Mouse (Mus musculus) stomach, postnatal 0 days (tissue): ENCODE measurements at regions not wholly inside any gene's neighbourhood (a gene's known extent, or its start where the extent isn't known, plus 50 kb on each side); places are given as distances from the start of the nearest gene placed in this dataset.

Experiments
- ATAC-seq: fragments of 200-750 bp; cut with Nextera tagmentation; 2 replicates; pipeline ENCODE4 v1.8.0; 2017; ENCODE audit not compliant: low FRiP score, low TSS enrichment
- DNase-seq: peaks from one replicate; pipeline ENCODE4 v3.0.0-alpha.2; 2016; ENCODE audit warnings: low spot score
- H3K27ac ChIP-seq: fragments of 300-500 bp; sonication (generic); replicated peaks from 2 replicates; pipeline ENCODE4 v1.5.1; 2014; ENCODE audit warnings: mild to moderate bottlenecking, control low read depth
- H3K27me3 ChIP-seq: fragments of 300-500 bp; sonication (generic); 2 replicates; pipeline ENCODE4 v1.6.1; 2014; ENCODE audit warnings: low read length; ENCODE audit not compliant: control insufficient read depth, insufficient read depth
- H3K36me3 ChIP-seq: fragments of 300-500 bp; sonication (generic); 2 replicates; pipeline ENCODE4 v1.6.1; 2014; ENCODE audit warnings: low read length, mixed read lengths; ENCODE audit not compliant: control insufficient read depth, insufficient read depth
- H3K4me1 ChIP-seq: fragments of 300-500 bp; sonication (generic); replicated peaks from 2 replicates; pipeline ENCODE4 v1.6.1; 2014; ENCODE audit warnings: antibody characterized with exemption; ENCODE audit not compliant: control insufficient read depth, insufficient read depth
- H3K4me2 ChIP-seq: fragments of 300-500 bp; sonication (generic); replicated peaks from 2 replicates; pipeline ENCODE4 v1.6.1; 2014; ENCODE audit warnings: low read depth, mild to moderate bottlenecking, control low read depth, moderate library complexity
- H3K4me3 ChIP-seq: fragments of 300-500 bp; sonication (generic); 2 replicates; pipeline ENCODE4 v1.5.1; 2014; ENCODE audit warnings: low read depth, low read length, control low read depth
- H3K9ac ChIP-seq: fragments of 300-500 bp; sonication (generic); 2 replicates; pipeline ENCODE4 v1.6.1; 2014; ENCODE audit warnings: mild to moderate bottlenecking, low read length, control low read depth, mixed read lengths
- H3K9me3 ChIP-seq: fragments of 300-500 bp; sonication (generic); 2 replicates; pipeline ENCODE4 v1.6.1; 2016; ENCODE audit warnings: low read length; ENCODE audit not compliant: control insufficient read depth
- CTCF ChIP-seq: IDR thresholded peaks from 2 replicates; pipeline ENCODE4 v1.5.1; 2016; ENCODE audit warnings: antibody characterized with exemption, low read depth, mild to moderate bottlenecking, moderate library complexity
- EP300 ChIP-seq: optimal IDR thresholded peaks from 2 replicates; pipeline ENCODE3; 2016; ENCODE audit warnings: antibody characterized with exemption
- WGBS: fragments of 180-500 bp; shearing (Covaris S2); extraction: QIAGEN DNeasy Blood & Tissue Kit; methylation state at CpG from one replicate; pipeline ENCODE4 v1.1.7; 2014; 5-methylcytosine and 5-hydroxymethylcytosine counted together

DNA sequence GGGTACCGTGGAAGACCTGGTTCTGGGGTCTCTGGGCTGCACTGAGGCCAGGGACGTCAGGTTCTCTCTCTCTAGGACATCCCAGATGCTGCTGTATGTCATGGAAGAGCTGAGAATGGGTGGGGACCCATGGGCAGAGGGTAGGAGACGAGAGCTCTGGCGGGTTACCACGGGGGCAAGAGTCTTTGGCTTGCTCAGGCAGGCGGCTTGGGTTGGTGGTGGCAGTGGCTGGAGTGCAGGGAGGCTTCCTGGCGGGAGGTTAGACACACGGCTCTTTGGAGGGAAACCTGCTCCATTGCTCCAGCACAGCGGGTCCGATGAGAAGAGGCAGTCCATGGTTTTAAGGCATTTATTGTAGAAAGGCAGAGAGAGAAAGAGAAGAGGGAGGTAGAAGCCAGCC, 138.9 kb downstream of the Tmem17 start:
- H3K27me3 ChIP-seq = no peaks in the 10 kb centered on the region
- no peak for TF ChIP-seq EP300
- no peak for TF ChIP-seq CTCF
- ATAC-seq (no peak), DNase-seq (no peak)
- H3K4me3 ChIP-seq = no peak overlapping the region
- no peak overlapping the region for H3K4me2 ChIP-seq
- no peaks in the 10 kb centered on the region for H3K4me1 ChIP-seq
- no peak overlapping the region for H3K27ac ChIP-seq
- no peaks in the 10 kb centered on the region for H3K9me3 ChIP-seq
- H3K36me3 ChIP-seq = no peaks in the 10 kb centered on the region
- WGBS = 91% methylated on average over 10 of the region's 10 CpGs
- no peak overlapping the region for H3K9ac ChIP-seq

DNA sequence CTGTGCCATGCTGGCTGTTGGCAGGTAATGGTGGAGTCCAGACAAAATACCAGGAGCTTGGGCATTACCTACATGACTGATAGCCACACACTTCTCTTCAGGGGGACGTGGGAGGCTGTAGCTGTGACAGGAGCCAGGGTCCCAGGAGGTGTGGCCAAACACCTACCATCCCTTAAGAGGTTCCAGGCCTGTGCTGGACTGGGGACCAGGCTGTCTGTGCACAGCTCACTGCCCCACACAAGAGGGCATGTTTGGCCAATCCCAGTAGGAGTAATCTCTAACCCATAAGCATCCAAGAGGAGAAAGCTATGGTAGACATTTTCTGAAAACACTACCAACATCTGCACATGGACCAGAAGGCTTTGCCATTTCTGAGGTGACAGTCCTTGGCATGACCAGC, 139.4 kb downstream of the Tmem17 start:
- no peak for ATAC-seq
- TF ChIP-seq CTCF = no peak
- 63% methylated on average over 1 of the region's 1 CpGs for WGBS

DNA sequence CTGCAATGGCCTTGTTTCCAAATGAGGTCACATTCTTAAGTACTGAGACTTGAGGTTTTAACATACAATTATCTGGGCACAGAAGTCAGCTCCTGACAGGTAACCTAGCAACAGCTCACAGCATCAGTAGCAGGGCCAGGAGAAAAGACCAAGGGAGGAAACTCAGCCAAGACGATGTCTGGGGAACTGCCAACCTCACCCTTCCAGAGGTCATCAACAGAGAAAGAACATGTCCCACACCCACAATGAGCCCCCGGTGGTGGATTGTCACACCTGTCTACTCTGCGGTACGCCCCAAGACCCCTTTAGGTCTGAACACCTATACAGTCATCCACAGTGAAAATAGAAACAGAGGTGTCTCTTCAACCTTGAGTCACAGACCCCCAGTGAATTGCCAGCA, 140.0 kb downstream of the Tmem17 start:
- no peak for DNase-seq
- Histone ChIP-seq H3K36me3 (no peaks in the 10 kb centered on the region), H3K27ac (no peak overlapping the region), H3K4me2 (no peak overlapping the region), H3K9me3 (no peaks in the 10 kb centered on the region), H3K4me1 (no peaks in the 10 kb centered on the region), H3K4me3 (no peak overlapping the region), H3K9ac (no peak overlapping the region), H3K27me3 (no peaks in the 10 kb centered on the region)
- WGBS = 79% methylated on average over 4 of the region's 4 CpGs
- no peak; the same call in 1 of the 2 replicates for ATAC-seq
- TF ChIP-seq CTCF (no peak), EP300 (no peak)

More for the DNA sequence above, 139.4 kb downstream of the Tmem17 start:
- H3K9me3 ChIP-seq = no peaks in the 10 kb centered on the region
- no peaks in the 10 kb centered on the region for H3K4me1 ChIP-seq
- H3K9ac ChIP-seq = no peak overlapping the region
- H3K4me3 ChIP-seq = no peak overlapping the region
- H3K4me2 ChIP-seq = no peak overlapping the region
- no peak for DNase-seq
- H3K27me3 ChIP-seq = no peaks in the 10 kb centered on the region
- no peak overlapping the region for H3K27ac ChIP-seq
- no peaks in the 10 kb centered on the region for H3K36me3 ChIP-seq

DNA sequence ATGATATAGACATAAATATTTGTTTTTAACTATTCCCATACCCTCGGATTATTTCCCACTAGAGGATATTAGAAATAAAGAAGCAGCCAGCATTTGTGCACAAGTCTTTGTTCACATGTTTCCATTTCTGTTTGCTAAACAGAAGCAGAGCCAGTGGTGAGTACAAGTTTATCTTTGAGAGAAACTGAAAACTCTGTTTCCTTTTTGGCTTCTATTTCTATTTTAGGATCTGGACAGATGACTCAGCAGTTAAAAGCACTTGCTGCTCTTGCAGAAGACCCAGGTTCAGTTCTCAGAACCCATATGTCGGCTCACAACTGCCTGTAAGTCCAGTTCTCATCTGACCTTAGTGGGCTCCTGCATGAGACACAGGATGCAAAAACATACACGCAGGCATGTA, 141.0 kb downstream of the Tmem17 start:
- WGBS = 46% methylated on average over 3 of the region's 3 CpGs
- no peaks in the 10 kb centered on the region for H3K27me3 ChIP-seq

DNA sequence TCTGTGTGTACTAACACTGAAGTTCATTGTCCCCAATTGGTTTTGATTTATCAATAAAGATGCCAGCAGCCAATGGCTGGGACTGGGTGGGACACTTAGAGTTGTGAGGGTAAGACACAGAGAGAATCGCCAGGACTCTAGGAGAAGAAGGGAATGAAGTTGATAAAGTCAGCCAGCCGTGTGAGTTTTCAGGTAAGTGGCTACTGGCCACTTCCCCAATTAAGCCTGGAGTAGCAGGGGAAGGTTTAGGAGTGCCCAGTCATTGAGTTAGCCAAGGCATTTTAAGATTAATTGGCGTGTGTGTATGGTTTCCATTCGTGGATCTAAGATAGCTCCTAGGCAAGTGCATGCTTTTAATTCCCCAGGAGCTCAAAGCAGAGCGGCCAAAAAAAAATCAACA, 141.5 kb downstream of the Tmem17 start:
- no peak overlapping the region for H3K4me2 ChIP-seq
- no peaks in the 10 kb centered on the region for H3K4me1 ChIP-seq
- no peak overlapping the region for H3K27ac ChIP-seq
- no peaks in the 10 kb centered on the region for H3K9me3 ChIP-seq
- H3K9ac ChIP-seq = no peak overlapping the region
- ATAC-seq (no peak), DNase-seq (no peak)
- TF ChIP-seq EP300 (no peak), CTCF (no peak)
- no peaks in the 10 kb centered on the region for H3K27me3 ChIP-seq
- WGBS = 69% methylated on average over 5 of the region's 5 CpGs
- no peak overlapping the region for H3K4me3 ChIP-seq
- no peaks in the 10 kb centered on the region for H3K36me3 ChIP-seq

More for the DNA sequence above, 141.0 kb downstream of the Tmem17 start:
- no peak for TF ChIP-seq EP300
- no peak for TF ChIP-seq CTCF
- no peaks in the 10 kb centered on the region for H3K9me3 ChIP-seq
- no peak overlapping the region for H3K4me2 ChIP-seq
- ATAC-seq = no peak
- no peaks in the 10 kb centered on the region for H3K4me1 ChIP-seq
- DNase-seq = no peak
- no peak overlapping the region for H3K27ac ChIP-seq
- no peak overlapping the region for H3K4me3 ChIP-seq
- H3K9ac ChIP-seq = no peak overlapping the region
- no peaks in the 10 kb centered on the region for H3K36me3 ChIP-seq

DNA sequence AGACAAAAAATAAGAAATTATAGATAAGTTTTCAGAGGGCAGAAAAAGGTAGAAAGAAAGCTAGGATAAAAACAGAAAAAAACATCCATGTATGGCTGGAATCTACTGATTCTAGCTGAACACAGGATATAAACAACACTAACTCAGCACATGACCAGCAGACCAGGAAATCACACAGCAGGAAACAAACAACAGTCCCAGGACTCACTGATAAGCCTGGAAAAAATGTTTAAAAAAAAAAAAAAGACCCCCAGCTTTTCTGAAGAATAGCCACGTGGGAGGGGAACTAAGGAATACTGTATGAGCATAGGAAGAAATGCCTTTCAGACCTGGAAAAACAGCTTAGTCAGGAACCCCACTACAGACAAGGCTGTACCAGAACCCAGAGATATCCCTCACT, 145.7 kb downstream of the Tmem17 start:
- no peak overlapping the region for H3K27ac ChIP-seq
- 13% methylated on average over 1 of the region's 1 CpGs for WGBS
- no peak overlapping the region for H3K9ac ChIP-seq
- DNase-seq (no peak), ATAC-seq (no peak)
- H3K4me3 ChIP-seq = no peak overlapping the region
- H3K9me3 ChIP-seq = no peaks in the 10 kb centered on the region
- TF ChIP-seq EP300 (no peak), CTCF (no peak)
- H3K36me3 ChIP-seq = no peaks in the 10 kb centered on the region
- no peaks in the 10 kb centered on the region for H3K27me3 ChIP-seq
- no peaks in the 10 kb centered on the region for H3K4me1 ChIP-seq
- no peak overlapping the region for H3K4me2 ChIP-seq
